Mouse (Mus musculus) spleen, adult 2 months (tissue): ENCODE results near the gene Abhd11.

Source experiments
- CTCF ChIP-seq: fragments of 200-500 bp; IDR thresholded peaks from 2 replicates; pipeline ENCODE4 v1.5.1; 2011; ENCODE audit warnings: mild to moderate bottlenecking, inconsistent platforms; ENCODE audit not compliant: insufficient read depth, insufficient read length, insufficient replicate concordance; ENCODE audit errors: extremely low read depth
- POLR2A ChIP-seq: fragments of 200-500 bp; IDR thresholded peaks from 2 replicates; pipeline ENCODE4 v1.6.1; 2011; ENCODE audit warnings: low read depth, low read length, inconsistent platforms

GRCm38 (mm10) chr5:134965852-134966821, 42.8 kb upstream of the Abhd11 start:
- TF ChIP-seq POLR2A: no peak
- peak; percentile 36; the same call in 1 of the 2 replicates for TF ChIP-seq CTCF
